Mouse (Mus musculus) kidney, adult 2 months (tissue): Measurements from ENCODE around the gene Nav3.

Experiments used
- CTCF ChIP-seq: fragments of 200-500 bp; conservative IDR thresholded peaks from 2 replicates; pipeline ENCODE4 v1.5.1; 2011; ENCODE audit warnings: low read depth, mild to moderate bottlenecking, control low read depth, low read length, moderate library complexity, mixed read lengths; ENCODE audit not compliant: insufficient read depth, insufficient read length
- POLR2A ChIP-seq: fragments of 200-500 bp; IDR thresholded peaks from one replicate; pipeline ENCODE4 v1.6.1; 2011; ENCODE audit warnings: low read depth, low read length, control low read depth

DNA sequence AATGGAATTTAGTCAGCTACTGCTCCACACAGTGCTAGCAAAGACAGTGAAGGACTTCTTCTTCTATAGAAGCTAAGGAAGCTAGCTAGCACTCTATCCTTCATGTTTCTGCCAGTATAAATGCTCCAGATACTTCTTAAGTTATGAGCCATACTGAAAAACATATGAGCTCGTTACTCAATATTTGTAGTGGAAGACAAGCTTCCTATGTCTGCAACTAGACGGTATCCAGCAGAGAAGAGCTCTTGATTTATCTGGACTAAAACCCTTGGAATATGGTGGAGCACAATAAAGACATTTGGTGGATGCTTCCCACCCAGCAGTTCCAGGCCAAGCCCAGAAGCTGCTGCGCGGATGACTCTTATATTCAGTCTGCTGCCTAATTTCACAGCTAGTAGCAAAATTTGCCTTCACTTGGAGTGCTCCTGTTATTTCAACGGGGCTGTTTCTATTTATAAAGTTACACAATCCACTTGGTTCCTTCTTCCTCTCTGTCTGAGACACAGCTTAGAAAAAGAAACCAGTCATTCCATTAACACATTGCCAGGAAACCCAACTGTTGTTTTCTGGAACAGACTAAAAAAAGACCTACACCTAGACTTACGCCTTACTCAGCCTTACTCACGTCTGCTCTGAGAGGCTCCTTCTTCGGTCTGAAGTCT is 470.0 kb downstream of the Nav3 start:
- TF ChIP-seq CTCF (no peak), POLR2A (no peak)
